Mouse (Mus musculus): ENCODE results near the gene Serpina12. TPM values are rescaled to one million over a fixed set of nuclear protein-coding genes. Genes with fewer than 3 reads are reported as not detected.

Gene Serpina12
- total RNA-seq, 1 experiment from 2014 or later = not detected

Other genes with a start within 250 kb of the Serpina12 start
- gene Serpina1b, start 214.1 kb downstream of the Serpina12 start, total RNA-seq (2017) = not detected in 2 replicates
- not detected in 2 replicates for gene Serpina1a, start 180.9 kb downstream of the Serpina12 start, total RNA-seq (2017)
- not detected in 2 replicates for gene Serpina1c, start 139.6 kb downstream of the Serpina12 start, total RNA-seq (2017)
- not detected in 2 replicates for gene Serpina1e, start 85.5 kb downstream of the Serpina12 start, total RNA-seq (2017)
- 0.23 TPM in 1 of 2 replicates, not detected in the other for gene Serpina11, start 54.5 kb downstream of the Serpina12 start, total RNA-seq (2017)
- not detected in 2 replicates for gene Serpina9, start 30.7 kb downstream of the Serpina12 start, total RNA-seq (2017)
- not detected in 2 replicates for gene Serpina5, start 56.7 kb upstream of the Serpina12 start, total RNA-seq (2017)
- gene Serpina3a, start 68.3 kb upstream of the Serpina12 start, total RNA-seq (2017) = not detected in 2 replicates
- not detected in 2 replicates for gene Serpina3b, start 83.6 kb upstream of the Serpina12 start, total RNA-seq (2017)
- gene Serpina3c, start 109.4 kb upstream of the Serpina12 start, total RNA-seq (2017) = not detected in 2 replicates
- 1.5 and 2.8 TPM in 2 replicates for gene Serpina3f, start 170.1 kb upstream of the Serpina12 start, total RNA-seq (2017)
- gene Serpina3g, start 191.8 kb upstream of the Serpina12 start, total RNA-seq (2017) = 41.3 and 43.1 TPM in 2 replicates
- gene Serpina3i, start 218.7 kb upstream of the Serpina12 start, total RNA-seq (2017) = 0.70 TPM in 1 of 2 replicates, not detected in the other